Mouse (Mus musculus) heart, adult 2 months (tissue): ENCODE results near the gene Spag6.

Experiments
- CTCF ChIP-seq: fragments of 200-600 bp; IDR thresholded peaks from 2 replicates; pipeline ENCODE4 v1.8.1; 2022; ENCODE audit warnings: antibody characterized with exemption, mild to moderate bottlenecking, moderate library complexity
- EP300 ChIP-seq: fragments of 200-500 bp; IDR thresholded peaks from 2 replicates; pipeline ENCODE4 v1.6.1; 2011; ENCODE audit warnings: low read depth, low read length, control low read depth; ENCODE audit not compliant: insufficient read depth

DNA sequence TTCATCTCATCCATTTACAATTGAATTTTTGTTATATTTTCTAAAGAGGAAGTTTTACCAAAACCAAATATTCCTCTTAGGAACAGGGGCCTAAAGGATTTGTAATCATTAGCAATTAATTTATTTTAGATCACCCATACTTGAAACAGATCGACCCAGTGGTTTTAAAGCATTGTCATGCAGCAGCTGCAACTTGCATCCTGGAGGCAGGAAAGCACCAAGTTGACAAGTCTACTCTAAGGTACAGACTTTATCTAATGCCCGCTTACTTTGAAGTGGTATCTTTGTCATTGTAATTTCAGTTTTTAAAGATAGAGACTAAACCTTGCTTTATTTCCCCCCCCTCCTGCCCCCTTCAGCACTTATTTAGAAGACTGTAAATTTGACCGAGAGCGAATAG lies 20.1 kb upstream of the Spag6 start:
- TF ChIP-seq EP300 (no peak), CTCF (no peak)
